Mouse (Mus musculus) liver, postnatal 0 days (tissue): ENCODE data around the gene Cacng2. TPM values are rescaled to one million over a fixed set of nuclear protein-coding genes. Genes with fewer than 3 reads are reported as not detected.

ENCODE experiments used
- ATAC-seq: fragments of 200-750 bp; cut with Nextera tagmentation; 2 replicates; pipeline ENCODE4 v1.8.0; 2017; ENCODE audit warnings: mild to moderate bottlenecking, moderate library complexity
- DNase-seq: peaks from one replicate; pipeline ENCODE4 v3.0.0-alpha.2; 2016
- H3K27ac ChIP-seq: fragments of 300-500 bp; sonication (generic); 2 replicates; pipeline ENCODE4 v1.5.1; 2014; ENCODE audit warnings: antibody characterized with exemption, moderate library complexity, mild to moderate bottlenecking, low read depth
- H3K27me3 ChIP-seq: fragments of 300-500 bp; sonication (generic); 2 replicates; pipeline ENCODE4 v1.6.1; 2014; ENCODE audit warnings: low read length, control low read depth, mixed read lengths; ENCODE audit not compliant: insufficient read depth
- H3K36me3 ChIP-seq: fragments of 300-500 bp; sonication (generic); replicated peaks from 2 replicates; pipeline ENCODE4 v1.6.1; 2014; ENCODE audit warnings: mild to moderate bottlenecking, control low read depth, low read length, moderate library complexity, mixed read lengths; ENCODE audit not compliant: insufficient read depth
- H3K4me1 ChIP-seq: fragments of 300-500 bp; sonication (generic); 2 replicates; pipeline ENCODE4 v1.6.1; 2014; ENCODE audit warnings: antibody characterized with exemption, mild to moderate bottlenecking, control low read depth; ENCODE audit not compliant: insufficient read depth
- H3K4me2 ChIP-seq: fragments of 300-500 bp; sonication (generic); 2 replicates; pipeline ENCODE4 v1.6.1; 2014; ENCODE audit warnings: low read depth, mild to moderate bottlenecking, low read length, moderate library complexity, mixed read lengths
- H3K4me3 ChIP-seq: fragments of 300-500 bp; sonication (generic); 2 replicates; pipeline ENCODE4 v1.5.1; 2014; ENCODE audit warnings: low read depth, low read length
- H3K9ac ChIP-seq: fragments of 300-500 bp; sonication (generic); replicated peaks from 2 replicates; pipeline ENCODE4 v1.6.1; 2014; ENCODE audit warnings: mild to moderate bottlenecking, moderate library complexity
- H3K9me3 ChIP-seq: fragments of 300-500 bp; sonication (generic); 2 replicates; pipeline ENCODE4 v1.6.1; 2016; ENCODE audit warnings: mild to moderate bottlenecking, control low read depth, low read length, mixed read lengths
- CTCF ChIP-seq: sonication (generic); IDR thresholded peaks from 2 replicates; pipeline ENCODE4 v1.5.1; 2016; ENCODE audit warnings: antibody characterized with exemption, low read depth
- EP300 ChIP-seq: IDR thresholded peaks from 2 replicates; pipeline ENCODE4 v1.6.1; 2016; ENCODE audit warnings: antibody characterized with exemption, low read depth, mild to moderate bottlenecking
- WGBS: fragments of 180-500 bp; shearing (Covaris S2); extraction: QIAGEN DNeasy Blood & Tissue Kit; methylation state at CpG from one replicate; pipeline ENCODE4 v1.1.7; 2014; ENCODE audit not compliant: insufficient replicate concordance; 5-methylcytosine and 5-hydroxymethylcytosine counted together
- polyA plus RNA-seq: library from polyadenylated mRNA; unstranded; fragments of >200 nt; fragmentation: Nextera tagmentation; extraction: Ambion mirVana; gene quantifications from 2 replicates; pipeline ENCODE4 v1.2.1, GENCODE M21; 2015

Cacng2 gene
- polyA plus RNA-seq, result not detected in 2 replicates

GRCm38 (mm10) chr15:78119704-78120103 is at the start of gene Cacng2:
Cacng2 (minus strand) TSS chr15:78120028.
- Histone ChIP-seq H3K4me2 (no peak within 1 kb of the TSS), H3K4me3 (no peak within 1 kb of the TSS)
- under 1% methylated on average over 32 of the region's 42 CpGs for whole genome bisulfite sequencing

GRCm38 (mm10) chr15:78169566-78169965 is 49.7 kb upstream of the Cacng2 start:
- no peaks in the 10 kb centered on the region for H3K9me3 ChIP-seq
- no peak for TF ChIP-seq CTCF
- TF ChIP-seq EP300, result no peak
- no peak overlapping the region for H3K9ac ChIP-seq
- no peaks in the 10 kb centered on the region for H3K27me3 ChIP-seq
- DNase-seq (no peak), ATAC-seq (no peak)
- H3K4me1 ChIP-seq, result peaks cover 14% of the 10 kb centered on the region
- H3K4me3 ChIP-seq, result no peak overlapping the region
- no peak overlapping the region for H3K4me2 ChIP-seq
- H3K36me3 ChIP-seq, result 0 out of 2 replicates have a peak, but pooled peaks cover 2% of the 10 kb centered on the region
- no peak overlapping the region for H3K27ac ChIP-seq
- WGBS, result 67% methylated on average over 11 of the region's 11 CpGs

More at GRCm38 (mm10) chr15:78119704-78120103, at the start of gene Cacng2:
- Histone ChIP-seq H3K9ac (no peak within 1 kb of the TSS), H3K9me3 (no peaks in the 10 kb centered on the region), H3K36me3 (no peaks in the 10 kb centered on the region), H3K27me3 (0 out of 2 replicates have a peak, but pooled peaks cover 16% of the 10 kb centered on the region), H3K4me1 (no peaks in the 10 kb centered on the region), H3K27ac (no peak within 1 kb of the TSS)
- peak; percentile 97 for DNase-seq
- ATAC-seq, result peak; percentile 99
- peak; percentile 29; the same call in 1 of the 2 replicates for TF ChIP-seq CTCF
- no peak for TF ChIP-seq EP300

- no peak overlapping the region for H3K4me3 ChIP-seq
- no peak for DNase-seq
- no peak overlapping the region for H3K4me2 ChIP-seq
- ATAC-seq, result no peak
- no peaks in the 10 kb centered on the region for H3K4me1 ChIP-seq
- no peaks in the 10 kb centered on the region for H3K27me3 ChIP-seq
- no peak overlapping the region for H3K27ac ChIP-seq
- TF ChIP-seq CTCF (no peak), EP300 (no peak)
- 0 out of 2 replicates have a peak, but pooled peaks cover 2% of the 10 kb centered on the region for H3K36me3 ChIP-seq
- no peaks in the 10 kb centered on the region for H3K9me3 ChIP-seq
- 67% methylated on average over 4 of the region's 4 CpGs for WGBS
- H3K9ac ChIP-seq, result no peak overlapping the region
These were observed 45.5 kb upstream of the Cacng2 start for GRCm38 (mm10) chr15:78165292-78165691.

- Histone ChIP-seq H3K4me1 (no peaks in the 10 kb centered on the region), H3K9ac (no peak overlapping the region), H3K27me3 (no peaks in the 10 kb centered on the region), H3K36me3 (0 out of 2 replicates have a peak, but pooled peaks cover 2% of the 10 kb centered on the region), H3K4me2 (no peak overlapping the region), H3K4me3 (no peak overlapping the region), H3K9me3 (no peaks in the 10 kb centered on the region), H3K27ac (no peak overlapping the region)
- TF ChIP-seq EP300 (no peak), CTCF (no peak)
- WGBS, result 85% methylated on average over 11 of the region's 11 CpGs
- ATAC-seq (no peak), DNase-seq (no peak)
These were observed 44.6 kb upstream of the Cacng2 start for GRCm38 (mm10) chr15:78164466-78164865.

- H3K36me3 ChIP-seq, result 0 out of 2 replicates have a peak, but pooled peaks cover 2% of the 10 kb centered on the region
- H3K4me1 ChIP-seq, result no peaks in the 10 kb centered on the region
- TF ChIP-seq CTCF (no peak), EP300 (no peak)
- H3K9ac ChIP-seq, result no peak overlapping the region
- H3K27ac ChIP-seq, result no peak overlapping the region
- WGBS, result 79% methylated on average over 9 of the region's 9 CpGs
- DNase-seq (no peak), ATAC-seq (no peak)
- no peak overlapping the region for H3K4me3 ChIP-seq
- no peaks in the 10 kb centered on the region for H3K27me3 ChIP-seq
- H3K9me3 ChIP-seq, result no peaks in the 10 kb centered on the region
- no peak overlapping the region for H3K4me2 ChIP-seq
These were observed 42.1 kb upstream of the Cacng2 start for GRCm38 (mm10) chr15:78161946-78162345.

GRCm38 (mm10) chr15:78158335-78158734 is 38.5 kb upstream of the Cacng2 start:
- 73% methylated on average over 5 of the region's 5 CpGs for WGBS
- DNase-seq (no peak), ATAC-seq (no peak)
- Histone ChIP-seq H3K4me3 (no peak overlapping the region), H3K9me3 (no peaks in the 10 kb centered on the region), H3K36me3 (no peaks in the 10 kb centered on the region), H3K4me1 (no peaks in the 10 kb centered on the region), H3K4me2 (no peak overlapping the region), H3K27ac (no peak overlapping the region), H3K9ac (no peak overlapping the region), H3K27me3 (no peaks in the 10 kb centered on the region)
- no peak for TF ChIP-seq CTCF
